Mouse (Mus musculus): ENCODE results near the gene Mapt.
"Not testable (repeated sequence)": the region's sequence is repeated elsewhere in the genome, so short reads cannot be mapped to it uniquely, and the experiment has no call there.

The Mapt gene

DNA sequence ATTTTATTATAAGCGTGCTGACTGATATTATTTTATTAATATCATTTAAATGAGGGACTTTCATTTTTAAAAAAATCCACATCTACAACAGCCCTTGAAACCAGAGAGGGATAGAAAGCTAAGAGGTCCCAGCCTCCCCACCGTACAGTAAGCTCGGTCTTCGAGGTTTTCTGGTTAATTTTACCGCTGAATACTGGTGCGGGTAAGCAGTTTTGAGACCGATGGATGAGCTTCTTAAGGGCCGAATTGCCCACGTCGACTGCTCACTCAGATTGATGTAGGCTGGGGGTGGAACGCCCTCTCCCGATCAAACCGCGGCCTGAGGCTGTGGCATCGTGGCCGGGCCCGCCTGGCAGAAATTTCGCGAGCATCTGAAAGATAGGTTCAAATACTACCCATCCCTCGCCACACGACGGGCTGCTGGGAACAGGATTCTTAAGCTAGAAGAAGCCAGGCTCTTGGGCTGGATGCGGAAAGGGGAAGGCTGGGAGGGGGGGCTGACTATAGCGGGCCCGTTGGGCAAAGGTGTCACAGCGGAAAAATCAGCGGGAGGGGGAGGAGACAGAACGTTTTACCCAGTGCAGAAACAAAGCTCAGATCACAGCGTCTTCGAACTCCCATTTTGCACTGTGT, 2.5 kb downstream of the Mapt start:
- DNase-seq: peak; percentile 58

DNA sequence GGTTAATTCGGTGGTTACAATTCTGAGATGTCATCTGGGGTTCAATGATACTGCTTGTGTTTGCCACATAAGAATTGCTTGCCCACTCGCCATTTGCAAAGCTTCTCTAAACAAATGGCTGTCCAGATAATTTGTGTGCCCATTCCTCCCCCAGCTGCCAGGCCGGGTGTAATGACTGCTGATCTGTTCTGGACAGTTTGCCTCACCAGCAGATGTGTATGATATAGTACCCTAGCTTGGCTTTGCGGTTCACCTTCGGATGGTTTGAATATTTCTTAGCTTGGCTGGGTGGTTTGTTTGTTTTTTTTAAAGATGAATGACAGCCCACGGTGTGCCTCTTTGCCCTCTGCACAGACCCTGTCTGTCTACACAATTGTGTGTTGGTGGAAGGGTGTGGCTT, 3.5 kb downstream of the Mapt start:
- DNase-seq: no peak

DNA sequence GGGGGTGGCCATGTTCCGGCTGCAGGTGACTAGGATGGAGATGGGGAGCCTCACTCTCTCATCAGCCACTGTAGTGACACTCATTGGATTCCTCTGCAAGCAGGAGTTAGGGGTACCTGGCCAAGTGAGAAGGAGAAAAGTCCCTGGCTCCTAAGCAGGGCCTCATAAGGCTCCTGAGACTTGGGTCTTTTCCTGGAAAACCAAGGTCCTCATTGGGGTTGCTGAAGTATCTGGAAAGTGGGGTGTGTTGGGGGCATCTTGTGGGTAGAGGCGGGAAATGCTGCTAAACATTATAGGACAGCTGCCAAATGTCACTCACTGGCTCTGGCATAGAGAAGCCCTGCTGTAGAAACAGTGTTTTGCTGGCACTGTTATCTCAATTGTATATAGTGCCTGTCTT, 4.7 kb downstream of the Mapt start:
- peak; percentile 21 for DNase-seq

DNA sequence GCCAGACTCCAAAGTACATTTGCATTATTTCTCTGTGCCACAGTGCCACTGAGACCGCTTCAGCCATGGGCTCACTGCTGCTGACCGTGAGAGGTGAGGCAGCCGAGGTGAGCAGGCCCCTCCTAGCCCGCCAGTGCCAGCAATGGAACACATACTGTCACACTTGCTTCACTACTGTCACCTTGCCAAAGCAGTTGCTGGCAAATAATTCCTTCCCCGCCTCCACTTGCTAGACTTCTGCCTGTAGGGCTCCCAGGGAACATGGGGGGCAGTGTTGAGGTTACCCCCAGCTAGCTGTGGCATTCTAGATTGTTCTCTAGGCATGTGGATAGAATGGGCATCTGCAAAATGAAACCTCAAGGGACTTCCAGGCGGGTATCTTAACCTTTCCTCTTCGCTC, 6.0 kb downstream of the Mapt start:
- peak; percentile 84 for DNase-seq

DNA sequence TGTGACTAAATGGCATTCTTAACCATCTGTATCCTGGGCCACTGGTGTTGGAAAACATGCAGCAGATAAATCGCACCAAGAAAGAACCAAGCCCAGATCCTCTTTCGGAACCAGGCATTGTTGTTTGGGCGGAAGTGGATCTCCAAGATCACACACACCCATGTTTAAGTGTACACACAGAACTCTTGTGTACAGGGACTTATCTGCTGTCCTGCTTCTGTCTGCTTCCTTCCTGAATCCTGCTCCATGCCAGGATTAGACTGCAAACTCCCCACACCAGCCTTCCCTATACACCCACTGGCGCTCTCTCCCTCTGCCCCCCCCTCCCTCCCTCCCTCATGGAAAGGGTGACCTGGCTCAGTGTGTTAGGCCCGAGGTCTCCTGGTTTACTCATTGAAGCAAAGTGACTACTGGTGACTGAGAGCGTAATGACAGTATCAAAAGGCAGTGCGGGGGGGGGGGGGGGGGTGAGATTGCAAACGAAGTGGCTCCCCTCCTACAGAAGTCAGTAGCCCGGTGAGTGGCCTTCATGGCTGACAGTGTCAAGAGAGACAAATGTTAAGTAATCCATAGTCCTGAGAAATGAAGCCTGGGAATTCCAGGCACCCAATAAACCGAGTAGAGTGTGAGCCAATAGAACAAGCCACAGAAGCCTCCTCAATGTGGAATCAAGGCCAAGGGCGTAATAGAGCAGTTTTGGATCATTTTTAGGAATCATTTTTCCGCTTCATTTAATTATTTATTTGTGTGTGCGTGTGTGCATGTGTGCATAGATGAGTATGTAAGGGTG, 7.0 kb downstream of the Mapt start:
- DNase-seq: no peak

DNA sequence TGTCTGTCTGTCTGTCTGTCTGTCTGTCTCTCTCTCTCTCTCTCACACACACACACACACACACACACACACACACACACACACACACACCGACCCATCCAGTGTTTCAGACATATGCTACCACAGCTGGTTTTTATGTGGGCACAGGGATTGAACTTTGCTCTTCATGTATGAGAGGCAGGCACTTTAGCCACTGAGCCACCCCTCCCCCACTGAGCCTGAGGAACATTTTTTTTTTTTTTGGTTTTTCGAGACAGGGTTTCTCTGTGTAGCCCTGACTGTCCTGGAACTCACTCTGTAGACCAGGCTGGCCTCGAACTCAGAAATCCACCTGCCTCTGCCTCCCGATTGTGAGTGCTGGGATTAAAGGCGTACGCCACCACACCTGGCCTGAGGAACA, 14.3 kb downstream of the Mapt start:
- not testable (repeated sequence) for DNase-seq

DNA sequence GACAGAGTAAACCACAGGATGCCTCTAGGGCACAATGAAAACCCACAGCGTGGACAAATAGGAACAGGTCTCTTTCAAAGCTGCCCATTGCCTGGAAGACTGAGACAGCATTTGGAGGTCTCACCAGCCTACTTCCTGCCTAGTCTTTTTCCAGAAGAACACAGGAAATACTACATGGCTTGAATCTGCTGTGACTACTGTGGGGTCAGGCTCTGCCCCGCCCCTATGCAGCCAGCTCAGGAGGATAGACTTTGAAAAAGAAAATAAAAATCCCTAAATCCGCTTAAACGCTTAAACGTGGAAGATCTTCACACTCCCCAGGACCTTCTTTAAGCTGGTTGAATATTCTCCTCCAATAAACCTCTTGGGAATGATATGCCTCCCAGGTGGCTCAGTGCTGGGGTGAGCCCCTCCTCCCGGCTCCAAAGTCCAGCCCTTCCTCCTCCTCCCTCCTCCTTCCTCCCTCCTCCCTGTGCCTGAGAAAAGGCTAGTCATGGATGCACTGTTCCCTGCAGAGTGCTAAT, 15.0 kb downstream of the Mapt start:
- DNase-seq: no peak

DNA sequence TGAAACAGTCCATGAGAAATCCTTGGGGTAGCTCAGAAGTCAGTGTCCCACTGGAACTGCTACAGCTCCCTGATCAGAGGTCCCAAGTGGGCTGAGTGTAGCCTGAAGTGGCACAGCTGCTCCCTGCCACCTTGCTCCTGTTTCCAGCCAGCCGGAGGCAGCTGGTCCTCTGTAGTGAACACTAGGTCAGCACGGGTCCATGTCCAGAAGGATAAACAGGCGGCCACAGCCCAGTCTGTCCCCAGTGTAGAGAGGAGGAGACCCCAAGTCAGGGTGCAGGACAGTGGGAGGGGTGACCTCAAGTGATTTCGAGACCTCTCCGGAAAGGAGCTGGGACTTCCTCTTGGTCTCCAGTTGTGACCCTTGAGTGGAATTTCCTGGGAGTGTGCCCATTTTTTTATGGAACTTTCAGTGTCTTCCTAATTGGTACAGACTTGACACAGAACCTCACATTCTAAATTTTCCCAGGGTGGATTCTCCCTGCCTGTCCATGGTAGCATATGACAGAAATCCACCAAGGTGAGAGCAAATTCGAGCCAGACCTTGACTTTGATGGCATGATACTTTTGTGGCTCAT, 16.0 kb downstream of the Mapt start:
- no peak for DNase-seq

DNA sequence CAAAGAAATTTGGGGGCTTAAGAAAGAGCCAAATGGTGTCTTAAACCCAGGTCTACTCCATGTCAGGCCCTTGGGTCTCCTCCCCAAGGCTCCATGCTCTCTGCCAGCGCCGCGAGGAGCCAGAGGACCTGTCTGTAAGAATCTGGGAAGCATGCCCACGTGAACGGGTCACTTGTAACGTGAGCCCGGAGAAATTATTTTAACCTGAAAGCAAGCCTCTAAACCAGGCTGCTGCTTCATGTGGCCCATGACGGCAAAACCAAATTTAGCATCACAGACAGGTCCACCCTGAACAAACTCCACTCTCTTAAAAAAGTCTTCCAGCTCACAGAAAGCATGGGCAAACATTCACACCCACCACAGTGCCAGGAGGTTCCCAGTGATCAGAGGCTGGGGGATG, 18.2 kb downstream of the Mapt start:
- DNase-seq: no peak

DNA sequence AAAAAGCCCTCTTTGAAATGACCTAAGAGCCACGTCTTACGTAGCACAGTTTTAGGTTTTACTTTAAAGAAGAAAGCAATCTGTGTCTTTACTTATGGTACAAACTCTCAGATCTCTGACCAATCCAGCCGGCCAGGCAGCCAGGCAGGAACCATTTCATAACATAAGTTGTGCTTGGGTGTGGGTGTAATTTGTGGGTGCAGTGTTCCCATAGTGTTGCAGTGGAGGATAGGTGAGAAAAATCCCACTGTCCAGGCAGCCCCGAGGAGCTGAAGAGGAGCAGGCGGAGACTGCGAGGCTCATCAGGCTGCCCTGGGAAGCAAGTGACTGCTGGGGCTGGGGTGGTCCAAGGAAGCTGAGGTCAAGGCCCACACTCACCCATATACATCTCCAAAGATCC, 19.9 kb downstream of the Mapt start:
- DNase-seq: no peak

DNA sequence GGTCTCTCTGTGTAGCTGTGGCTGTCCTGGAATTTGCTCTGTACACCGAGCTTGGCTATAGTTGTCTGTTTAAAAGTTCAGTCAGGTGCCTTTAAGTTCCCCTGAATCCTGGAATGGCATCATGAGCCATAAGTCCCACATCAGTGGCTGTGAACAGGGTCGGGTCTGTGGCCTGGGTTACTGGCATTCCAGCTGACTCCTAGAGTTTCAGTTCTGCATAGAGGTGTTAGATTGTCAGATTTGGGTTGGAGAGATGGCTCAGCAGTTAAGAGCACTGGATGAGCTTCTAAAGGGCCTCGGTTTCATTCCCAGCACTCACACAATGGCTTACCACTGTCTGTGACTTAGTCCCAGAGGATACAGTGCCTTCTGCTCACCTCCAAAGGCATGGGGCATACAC, 20.9 kb downstream of the Mapt start:
- no peak for DNase-seq

DNA sequence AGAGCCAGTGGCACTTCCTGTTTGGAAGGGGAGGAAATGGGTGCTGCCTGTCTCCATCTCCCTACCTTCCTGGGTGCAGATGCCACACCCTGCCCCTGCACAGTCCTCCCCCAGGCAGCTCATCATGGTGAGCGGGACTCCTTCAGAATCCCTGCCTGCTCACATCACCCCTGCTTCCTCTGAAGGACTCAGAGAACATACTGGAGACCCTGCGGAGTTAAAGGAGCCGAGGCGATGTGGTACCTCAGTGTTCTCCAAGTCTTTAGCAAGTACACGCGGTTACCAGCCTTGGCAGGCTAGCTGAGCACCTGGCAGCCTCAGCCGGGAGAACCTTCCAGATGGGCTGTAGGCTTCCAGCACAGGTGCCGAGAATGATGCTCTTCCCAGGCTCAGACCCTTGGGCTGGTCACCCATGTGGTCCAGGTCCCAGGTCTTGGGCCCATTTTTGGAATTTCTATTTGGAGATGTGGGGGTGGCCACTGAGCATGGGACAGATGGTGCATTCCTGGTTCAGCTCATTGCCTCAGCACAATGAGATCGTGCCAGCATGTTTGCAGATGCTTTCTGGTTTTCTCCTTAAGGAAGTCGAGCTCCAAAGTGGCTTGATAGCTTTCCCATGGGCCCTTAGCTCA, 23.3 kb downstream of the Mapt start:
- DNase-seq: peak; percentile 68

DNA sequence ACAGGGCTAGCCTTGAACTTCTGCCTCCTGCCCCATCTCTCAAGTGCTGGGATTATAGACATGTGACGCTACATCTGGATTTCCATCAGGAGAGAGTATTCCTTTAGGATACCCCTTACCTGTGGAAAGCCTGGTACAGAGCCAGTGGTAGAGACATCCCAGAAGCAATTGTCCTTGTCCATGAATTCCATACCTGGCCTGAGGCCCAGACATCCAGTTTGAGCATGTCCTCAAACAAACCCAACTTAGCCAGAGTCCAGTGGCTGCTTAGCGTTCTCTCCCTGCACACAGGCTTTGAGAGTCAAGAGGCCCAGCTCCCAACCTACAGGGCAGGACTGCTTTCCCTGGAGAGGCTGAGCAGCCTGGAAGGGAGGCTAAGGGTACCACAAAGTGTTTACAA, 25.0 kb downstream of the Mapt start:
- no peak for DNase-seq

DNA sequence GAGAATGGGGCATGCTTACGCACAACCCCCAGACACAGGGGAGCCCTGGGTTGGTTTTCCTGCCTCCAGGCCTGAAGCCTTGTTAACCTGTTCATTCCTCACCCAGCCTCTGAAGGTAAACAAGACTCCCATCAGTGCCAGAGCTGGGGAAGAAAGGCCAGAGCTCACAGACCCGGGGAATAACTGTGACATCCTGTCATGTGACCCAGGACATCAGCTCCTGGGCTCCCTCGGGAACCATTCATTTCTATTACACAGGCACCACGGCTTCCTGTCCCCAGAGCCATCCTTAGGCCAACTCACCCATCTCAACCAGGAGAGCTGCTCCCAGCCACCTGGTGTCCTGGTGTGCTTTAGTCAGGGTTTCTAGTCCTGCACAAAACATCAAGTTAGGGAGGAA, 27.8 kb downstream of the Mapt start:
- no peak for DNase-seq

DNA sequence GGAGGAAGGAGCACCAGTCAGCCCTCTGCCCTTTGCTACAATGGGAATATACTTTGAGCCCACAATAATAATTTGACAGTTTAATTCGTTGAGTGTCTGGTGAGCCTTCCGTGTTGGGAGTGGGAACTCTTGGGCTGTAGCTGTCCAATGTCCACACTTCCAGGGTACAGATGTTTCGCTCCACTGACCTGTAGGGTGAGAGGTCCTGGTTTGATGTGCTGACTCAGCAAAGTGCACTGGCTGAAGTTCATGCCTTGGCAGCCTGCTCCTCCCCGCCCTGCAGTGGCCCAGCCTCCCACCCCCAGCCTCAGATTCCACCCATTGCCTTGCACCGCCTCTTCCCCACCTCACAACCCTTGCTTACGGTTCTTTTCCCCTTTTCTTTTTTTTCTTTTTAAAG, 33.5 kb downstream of the Mapt start:
- DNase-seq: no peak

DNA sequence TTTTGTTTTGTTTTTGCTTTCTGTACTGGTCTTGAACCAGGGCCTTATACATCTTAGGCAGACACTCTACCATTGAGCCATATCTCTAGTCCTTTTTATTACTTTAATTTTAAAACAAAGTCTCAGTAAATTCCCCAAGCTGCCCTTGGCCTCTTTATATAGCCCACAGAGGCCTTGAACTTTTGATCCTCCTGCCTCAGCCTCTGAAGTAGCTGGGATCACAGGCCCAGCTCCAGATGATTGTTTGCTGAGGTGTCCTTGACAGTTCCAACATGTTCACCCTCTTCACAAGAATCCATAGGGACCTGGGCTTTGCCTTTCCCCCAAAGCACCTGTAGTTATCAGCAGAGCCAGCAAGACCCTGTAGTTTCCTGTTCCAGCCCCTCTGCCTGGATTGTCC, 34.5 kb downstream of the Mapt start:
- no peak for DNase-seq

DNA sequence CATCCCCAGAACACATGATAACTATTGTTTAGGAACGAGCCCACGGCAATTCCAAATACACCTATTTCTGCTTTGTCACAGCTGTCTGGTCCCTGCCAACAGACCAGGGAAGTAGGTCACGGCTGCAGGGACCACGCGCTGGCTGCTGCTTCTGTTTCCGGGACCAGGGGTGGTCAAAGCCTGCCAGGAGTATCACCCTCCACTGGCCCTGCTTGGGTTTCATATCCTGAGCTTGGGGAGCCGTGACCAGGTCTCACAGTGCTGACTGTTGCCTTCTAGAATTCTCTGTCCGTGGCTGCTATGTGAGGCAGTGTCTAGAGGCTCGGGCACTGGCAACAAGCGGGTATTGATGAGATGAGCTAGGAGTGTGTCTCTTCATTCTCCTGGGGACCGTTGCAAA, 36.2 kb downstream of the Mapt start:
- DNase-seq: no peak

DNA sequence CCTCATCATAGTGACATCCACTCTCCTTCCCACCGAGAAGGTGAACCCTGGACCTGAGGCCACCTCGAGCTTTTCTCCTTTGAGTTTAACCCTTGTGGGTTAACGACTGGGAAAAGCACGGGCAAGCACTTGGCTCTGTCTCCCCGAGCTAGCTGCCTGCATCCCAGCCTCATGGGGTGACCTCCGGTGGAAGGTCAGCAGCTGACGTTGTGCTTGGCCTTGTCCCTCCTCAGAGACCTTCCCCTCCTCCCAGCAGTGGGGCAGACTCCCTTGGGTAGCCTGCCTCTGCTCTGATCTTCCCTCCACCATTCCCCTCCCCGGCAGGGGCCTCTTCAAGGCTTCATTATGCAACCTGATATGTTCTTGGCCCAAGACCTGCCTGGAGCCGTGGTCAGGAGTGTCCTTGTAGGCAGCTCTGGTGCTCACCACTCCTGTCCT, 38.2 kb downstream of the Mapt start:
- DNase-seq: no peak

DNA sequence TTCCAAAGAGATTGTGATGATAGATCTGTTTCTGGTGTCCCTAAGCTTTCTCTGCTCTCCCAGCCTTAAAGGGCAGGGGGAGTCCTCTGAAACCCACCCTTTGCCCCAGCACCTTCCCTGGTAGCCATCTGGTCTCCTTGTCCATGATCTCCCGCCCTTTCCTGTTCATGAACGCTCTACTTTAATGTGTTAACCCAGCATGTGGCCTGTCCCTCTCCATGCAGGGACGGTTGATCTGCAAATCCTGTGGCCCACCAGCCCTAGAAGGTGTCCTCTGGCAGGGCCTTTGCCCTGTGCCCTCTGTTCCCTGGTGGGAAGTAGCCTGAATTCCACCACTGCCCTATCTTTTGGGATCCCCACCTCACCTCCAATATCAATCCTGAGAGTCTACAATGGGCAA, 39.3 kb downstream of the Mapt start:
- no peak for DNase-seq

DNA sequence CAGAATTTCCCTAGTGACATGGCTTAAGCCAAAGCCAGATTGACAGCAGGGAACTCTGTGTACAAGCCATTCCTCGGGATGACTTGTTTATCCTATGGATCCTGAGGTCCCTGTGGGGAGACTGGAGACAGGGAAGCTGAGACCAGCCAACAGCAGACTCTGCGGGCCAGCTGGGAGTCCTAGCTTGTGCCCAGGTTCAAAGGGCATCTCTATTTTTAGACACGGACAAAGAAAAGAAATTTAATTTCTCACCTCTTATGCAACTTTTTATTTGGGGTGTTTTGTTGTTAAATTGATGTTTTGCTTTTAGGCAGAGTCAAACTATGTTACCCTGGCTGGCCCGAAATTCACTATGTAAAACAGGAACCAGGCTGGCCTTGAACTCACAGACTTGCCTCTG, 39.7 kb downstream of the Mapt start:
- DNase-seq: no peak

DNA sequence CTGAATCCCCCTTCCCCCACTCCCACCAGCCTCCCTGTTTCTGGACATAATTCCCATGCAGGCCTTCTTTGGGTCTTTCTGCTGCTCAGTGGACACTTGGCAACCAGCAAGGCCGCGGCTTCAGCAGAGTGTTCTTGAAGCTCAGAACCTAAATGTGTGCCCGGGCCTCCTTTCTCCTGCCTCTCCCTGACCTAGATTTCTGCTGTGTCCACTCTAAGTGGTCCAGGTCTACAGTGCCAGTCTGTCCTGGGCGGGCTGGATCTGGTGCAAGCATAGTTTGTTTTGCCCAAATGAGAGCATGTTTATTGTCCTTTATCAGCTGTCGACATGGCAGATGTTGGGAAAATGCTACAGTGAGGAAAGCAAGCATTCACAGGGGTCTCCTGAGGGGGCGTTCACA, 40.7 kb downstream of the Mapt start:
- DNase-seq: peak; percentile 72

DNA sequence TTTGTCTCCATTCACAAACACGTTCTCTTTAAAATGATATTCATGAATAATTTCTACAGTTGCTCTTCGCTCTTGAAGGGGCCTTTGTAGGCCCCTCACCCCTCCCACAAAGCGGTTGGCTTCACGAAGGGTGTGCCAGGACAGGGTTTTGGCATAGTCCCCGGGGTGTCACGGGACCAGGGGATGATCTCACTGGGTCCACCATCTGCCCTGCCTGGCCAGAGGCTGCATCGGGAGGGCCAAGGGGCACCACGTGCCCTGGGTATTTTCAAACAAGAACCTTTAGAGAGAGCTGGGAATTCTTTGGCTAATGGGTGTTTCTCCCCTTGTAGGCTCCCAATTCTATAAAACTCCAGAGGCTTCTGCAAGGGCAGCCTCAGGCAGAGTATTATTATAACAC, 41.2 kb downstream of the Mapt start:
- DNase-seq: peak; percentile 92

DNA sequence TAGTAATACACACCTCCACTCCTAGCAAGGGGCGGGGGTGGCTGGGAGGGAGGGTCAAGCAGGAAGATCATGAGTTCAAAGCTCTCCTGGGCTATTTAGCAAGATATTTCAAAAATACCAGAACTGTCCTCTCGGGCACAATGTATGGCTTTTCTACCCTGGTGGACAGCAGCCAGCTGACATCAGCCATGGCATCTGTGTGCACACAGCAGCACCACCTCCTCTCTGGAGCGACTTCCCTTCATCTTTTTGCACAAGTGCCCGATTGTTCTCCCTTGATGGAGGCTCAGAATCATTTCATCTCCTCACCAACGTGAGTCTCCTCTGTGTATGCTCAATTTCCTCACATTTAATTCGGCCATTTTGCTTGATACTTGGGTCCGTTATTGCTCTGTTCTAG, 44.6 kb downstream of the Mapt start:
- no peak for DNase-seq

DNA sequence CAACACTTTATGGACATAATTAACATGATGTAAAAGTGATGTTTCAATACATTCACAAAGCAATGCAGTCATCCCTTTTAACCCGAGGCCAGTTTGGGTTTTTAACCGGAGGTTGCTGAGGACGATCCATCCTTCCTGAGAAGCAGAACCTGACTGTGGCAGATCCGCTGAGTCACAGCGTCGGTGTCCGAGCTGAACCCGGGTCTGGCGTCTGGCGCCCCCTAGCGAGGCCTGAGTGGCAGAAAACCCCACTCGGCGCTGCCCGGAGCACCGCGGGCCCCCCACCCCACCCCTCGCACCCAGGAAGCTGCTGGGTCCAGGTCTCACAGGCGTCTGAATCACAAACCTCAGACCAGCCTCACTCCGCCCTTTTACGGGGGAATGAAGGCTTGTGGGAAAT, 47.0 kb downstream of the Mapt start:
- peak; percentile 79 for DNase-seq
